Mouse (Mus musculus): ENCODE measurements around the gene Cacna2d2. TPM values are rescaled to one million over a fixed set of nuclear protein-coding genes. Genes with fewer than 3 reads are reported as not detected.
A peak's percentile ranks its signal among the peaks of the same experiment; 100 is the strongest.

Gene Cacna2d2
- total and polyA plus RNA-seq, 3 experiments, result 0.67 TPM; not detected in 2

GRCm38 (mm10) chr9:107374623-107375022 is 24.8 kb upstream of the Cacna2d2 start:
- no peak for DNase-seq (ENCODE audit: low read depth, low spot score)
- H3K36me3 ChIP-seq (ENCODE audit: control insufficient read depth in 1 of 2, insufficient read depth in 2 of 2, low read length in 2 of 2), result peaks cover 0 to 6% of the 10 kb centered on the region in 2 experiments; a peak in 2 of 4 replicates
- peaks cover 0 to 3% of the 10 kb centered on the region in 2 experiments; a peak in 1 of 4 replicates for H3K4me1 ChIP-seq (ENCODE audit: control insufficient read depth in 1 of 2, insufficient read depth in 2 of 2, low read length in 2 of 2)
- no peaks in the 10 kb centered on the region for H3K27me3 ChIP-seq (ENCODE audit: control insufficient read depth in 1 of 2, insufficient read depth in 2 of 2, low read length in 2 of 2)
- H3K79me2 ChIP-seq (ENCODE audit: control insufficient read depth, insufficient read depth, low read length, poor library complexity), result no peaks in the 10 kb centered on the region
- H3K4me3 ChIP-seq (ENCODE audit: control insufficient read depth in 1 of 2, insufficient read depth in 1 of 2, low read depth in 2 of 2, low read length in 2 of 2), result no peak overlapping the region
- H3K27ac ChIP-seq (ENCODE audit: control insufficient read depth, low read depth, low read length), result no peak overlapping the region
- no peak for TF ChIP-seq USF2 (IDR thresholded peaks at IDR 0.05; ENCODE audit: borderline replicate concordance in 1 of 2, insufficient read depth in 1 of 2, low read depth in 1 of 2, low read length in 2 of 2)
- TF ChIP-seq CTCF (IDR thresholded peaks at IDR 0.05 in 2 of 3, conservative IDR thresholded peaks at IDR 0.05 in 1 of 3; ENCODE audit: control insufficient read depth in 1 of 3, insufficient read depth in 1 of 3, low read depth in 2 of 3, low read length in 3 of 3, poor library complexity in 1 of 3, severe bottlenecking in 1 of 3), result peak in 2 of 3 experiments; percentile 27 to 55; a peak in 4 of 6 replicates
- TF ChIP-seq ZKSCAN1 (IDR thresholded peaks at IDR 0.05; ENCODE audit: low read depth, low read length), result no peak
- no peaks in the 10 kb centered on the region for H3K9me3 ChIP-seq (replicated peaks; ENCODE audit: insufficient read depth, low read length)
- H3K9ac ChIP-seq (ENCODE audit: control insufficient read depth, low read depth, low read length, poor library complexity, severe bottlenecking), result no peak overlapping the region

GRCm38 (mm10) chr9:107375451-107375850 is 24.0 kb upstream of the Cacna2d2 start:
- DNase-seq (ENCODE audit: low read depth, low spot score), result no peak
- H3K9ac ChIP-seq (ENCODE audit: control insufficient read depth, low read depth, low read length, poor library complexity, severe bottlenecking), result no peak overlapping the region
- H3K9me3 ChIP-seq (replicated peaks; ENCODE audit: insufficient read depth, low read length), result no peaks in the 10 kb centered on the region
- H3K4me3 ChIP-seq (ENCODE audit: control insufficient read depth in 1 of 2, insufficient read depth in 1 of 2, low read depth in 2 of 2, low read length in 2 of 2), result no peak overlapping the region
- no peaks in the 10 kb centered on the region for H3K27me3 ChIP-seq (ENCODE audit: control insufficient read depth in 1 of 2, insufficient read depth in 2 of 2, low read length in 2 of 2)
- no peak for TF ChIP-seq ELF1 (IDR thresholded peaks at IDR 0.05; ENCODE audit: low read depth, low read length)
- TF ChIP-seq E2F4 (IDR thresholded peaks at IDR 0.05; ENCODE audit: borderline replicate concordance, low read depth, low read length), result no peak
- TF ChIP-seq MXI1 (IDR thresholded peaks at IDR 0.05; ENCODE audit: low read depth, low read length), result no peak
- no peak for TF ChIP-seq NRF1 (IDR thresholded peaks at IDR 0.05; ENCODE audit: insufficient read depth, low read depth, low read length, poor library complexity, severe bottlenecking)
- no peak for TF ChIP-seq USF1 (IDR thresholded peaks at IDR 0.05; ENCODE audit: low read depth, low read length)
- TF ChIP-seq BHLHE40 (IDR thresholded peaks at IDR 0.05; ENCODE audit: borderline replicate concordance, low read depth, low read length), result no peak
- TF ChIP-seq TAL1 (IDR thresholded peaks at IDR 0.05; ENCODE audit: low read length), result no peak
- no peak for TF ChIP-seq ZMIZ1 (IDR thresholded peaks at IDR 0.05; ENCODE audit: low read depth, low read length)
- TF ChIP-seq MAX (IDR thresholded peaks at IDR 0.05; ENCODE audit: low read length), result no peak
- TF ChIP-seq CTCF (IDR thresholded peaks at IDR 0.05 in 2 of 3, conservative IDR thresholded peaks at IDR 0.05 in 1 of 3; ENCODE audit: control insufficient read depth in 1 of 3, insufficient read depth in 1 of 3, low read depth in 2 of 3, low read length in 3 of 3, poor library complexity in 1 of 3, severe bottlenecking in 1 of 3), result no peak
- TF ChIP-seq POLR2AphosphoS5 (IDR thresholded peaks at IDR 0.05; ENCODE audit: borderline replicate concordance, low read depth, low read length), result no peak
- no peak for TF ChIP-seq UBTF (IDR thresholded peaks at IDR 0.05; ENCODE audit: borderline replicate concordance, insufficient read depth, low read depth, low read length)
- no peak for TF ChIP-seq ZKSCAN1 (IDR thresholded peaks at IDR 0.05; ENCODE audit: low read depth, low read length)
- TF ChIP-seq CHD1 (IDR thresholded peaks at IDR 0.05; ENCODE audit: low read depth, low read length), result no peak
- no peak for TF ChIP-seq GATA1 (IDR thresholded peaks at IDR 0.05; ENCODE audit: low read depth, low read length)
- TF ChIP-seq RCOR1 (IDR thresholded peaks at IDR 0.05; ENCODE audit: low read depth, low read length), result no peak
- no peak for TF ChIP-seq ZNF384 (IDR thresholded peaks at IDR 0.05; ENCODE audit: low read depth, low read length)
- TF ChIP-seq SMC3 (IDR thresholded peaks at IDR 0.05; ENCODE audit: low read depth, low read length), result no peak
- H3K27ac ChIP-seq (ENCODE audit: control insufficient read depth, low read depth, low read length), result no peak overlapping the region
- H3K4me1 ChIP-seq (ENCODE audit: control insufficient read depth in 1 of 2, insufficient read depth in 2 of 2, low read length in 2 of 2), result 0 out of 4 replicates have a peak, but pooled peaks cover 0 to 3% of the 10 kb centered on the region in 2 experiments
- H3K79me2 ChIP-seq (ENCODE audit: control insufficient read depth, insufficient read depth, low read length, poor library complexity), result no peaks in the 10 kb centered on the region
- H3K36me3 ChIP-seq (ENCODE audit: control insufficient read depth in 1 of 2, insufficient read depth in 2 of 2, low read length in 2 of 2), result peaks cover 0 to 1% of the 10 kb centered on the region in 2 experiments; a peak in 2 of 4 replicates
